10 mouse cellular contexts compared by ENCODE assay signal in genomic region chr11:30404619-30405200, GRCm38 (mm10).
DNase-seq lines count a peak whose midpoint lies in the region; ATAC-seq and TF ChIP-seq lines count a peak whose summit lies in the region.
"Had no signal": no experiment of that assay in that cellular context is flagged by ENCODE, and none has a peak within 500 bp of the region (broad histone marks: within the 10 kb centered on the region; RNA-seq: fewer than 3 reads in every experiment).

No protein-coding gene starts in this region.

- no peak for TF ChIP-seq POLR2A in cerebellum, adult 2 months (IDR thresholded peaks at IDR 0.05; ENCODE audit: borderline replicate concordance, insufficient read depth, low read length)

- DNase-seq in kidney, postnatal 14 days = no peak
- peak; percentile 51 for DNase-seq in embryo, embryonic 10 days (ENCODE audit: low spot score)
- peak; percentile 14 for DNase-seq in embryonic facial prominence, embryonic 10.5 days (ENCODE audit: low spot score)
- peak; percentile 14 for DNase-seq in heart, postnatal 0 days (ENCODE audit: low spot score)
- no peak for DNase-seq in adrenal gland, postnatal 36 days
- no peak for DNase-seq in cerebellum, adult 2 months
- no peak for DNase-seq in thymus, postnatal 10 days (ENCODE audit: low spot score in 2 of 2)
- DNase-seq: liver had no signal

- H3K36me3 ChIP-seq in kidney, embryonic 16.5 days (ENCODE audit: insufficient read depth, low read length) = no peaks in the 10 kb centered on the region
- H3K36me3 ChIP-seq in embryonic facial prominence, embryonic 10.5 days (replicated peaks) = no peaks in the 10 kb centered on the region
- no peaks in the 10 kb centered on the region for H3K36me3 ChIP-seq in heart, postnatal 0 days (replicated peaks; ENCODE audit: control insufficient read depth, insufficient read depth, low read length)

- TF ChIP-seq CTCF in heart, postnatal 0 days (IDR thresholded peaks at IDR 0.05; ENCODE audit: low read depth) = no peak
- no peak for TF ChIP-seq CTCF in cerebellum, adult 2 months (IDR thresholded peaks at IDR 0.05; ENCODE audit: borderline replicate concordance, insufficient read depth, low read depth, low read length)

- no peak for TF ChIP-seq EP300 in heart, postnatal 0 days (IDR thresholded peaks at IDR 0.05; ENCODE audit: low read depth)

- no peaks in the 10 kb centered on the region for H3K27me3 ChIP-seq in kidney, embryonic 16.5 days (ENCODE audit: insufficient read depth, low read length)
- no peaks in the 10 kb centered on the region for H3K27me3 ChIP-seq in embryonic facial prominence, embryonic 10.5 days (replicated peaks; ENCODE audit: low read depth, poor library complexity, severe bottlenecking)
- no peaks in the 10 kb centered on the region for H3K27me3 ChIP-seq in heart, postnatal 0 days (ENCODE audit: control insufficient read depth, insufficient read depth, low read length)
- H3K27me3 ChIP-seq in cerebellum, adult 2 months (ENCODE audit: control insufficient read depth, insufficient read depth, low read length) = no peaks in the 10 kb centered on the region

- H3K9me3 ChIP-seq in kidney, embryonic 16.5 days (ENCODE audit: low read length) = no peaks in the 10 kb centered on the region
- no peaks in the 10 kb centered on the region for H3K9me3 ChIP-seq in embryonic facial prominence, embryonic 10.5 days
- no peaks in the 10 kb centered on the region for H3K9me3 ChIP-seq in heart, postnatal 0 days (replicated peaks; ENCODE audit: control insufficient read depth, low read length)

- H3K4me1 ChIP-seq in kidney, embryonic 16.5 days (ENCODE audit: insufficient read depth, low read length) = peaks cover 17% of the 10 kb centered on the region
- peaks cover 22% of the 10 kb centered on the region for H3K4me1 ChIP-seq in embryonic facial prominence, embryonic 10.5 days
- H3K4me1 ChIP-seq in heart, postnatal 0 days (ENCODE audit: control insufficient read depth, insufficient read depth) = peaks cover 16% of the 10 kb centered on the region; the same call in 1 of the 2 replicates
- H3K4me1 ChIP-seq in cerebellum, adult 2 months (ENCODE audit: control insufficient read depth, insufficient read depth, low read length) = no peaks in the 10 kb centered on the region

- 27% methylated on average over 4 of the region's 4 CpGs for WGBS in kidney, embryonic 16.5 days
- WGBS in embryonic facial prominence, embryonic 10.5 days = 33% methylated on average over 4 of the region's 4 CpGs
- WGBS in heart, postnatal 0 days = 63% methylated on average over 4 of the region's 4 CpGs
- WGBS in cerebellum, adult 2 months = 72% methylated on average over 4 of the region's 4 CpGs

- H3K4me2 ChIP-seq in kidney, embryonic 16.5 days (replicated peaks; ENCODE audit: low read depth, low read length) = no peak overlapping the region
- H3K4me2 ChIP-seq in heart, postnatal 0 days (ENCODE audit: low read depth, low read length) = no peak overlapping the region
- H3K4me2 ChIP-seq: midbrain, embryonic 11.5 days had no signal

- ATAC-seq in kidney, embryonic 16.5 days (ENCODE audit: low FRiP score, low TSS enrichment) = peak; percentile 54; the same call in 1 of the 2 replicates
- ATAC-seq in heart, postnatal 0 days (ENCODE audit: insufficient read depth, low read depth) = no peak

- peak overlapping the region; percentile 34; the same call in 1 of the 2 replicates for H3K27ac ChIP-seq in kidney, embryonic 16.5 days (ENCODE audit: low read length)
- 0 out of 2 replicates have a peak overlapping the region, but pooled peaks have one; percentile 40 for H3K27ac ChIP-seq in embryonic facial prominence, embryonic 10.5 days (replicated peaks)
- peak overlapping the region; percentile 52 for H3K27ac ChIP-seq in heart, postnatal 0 days (ENCODE audit: low read depth)
- H3K27ac ChIP-seq in cerebellum, adult 2 months (ENCODE audit: insufficient read depth, low read length) = no peak overlapping the region

- no peak overlapping the region for H3K4me3 ChIP-seq in kidney, embryonic 16.5 days (ENCODE audit: low read length)
- no peak overlapping the region for H3K4me3 ChIP-seq in embryonic facial prominence, embryonic 10.5 days
- no peak overlapping the region for H3K4me3 ChIP-seq in heart, postnatal 0 days (ENCODE audit: low read depth, low read length)
- H3K4me3 ChIP-seq in cerebellum, adult 2 months (replicated peaks; ENCODE audit: insufficient read depth, low read depth, low read length) = no peak overlapping the region

- no peak overlapping the region for H3K9ac ChIP-seq in kidney, embryonic 16.5 days (replicated peaks; ENCODE audit: low read length)
- H3K9ac ChIP-seq in heart, postnatal 0 days (replicated peaks; ENCODE audit: low read depth, low read length) = no peak overlapping the region

Comparison
In these comparisons a context has a peak if more than half of its experiments do, and no peak if none do; other contexts are left out.
1. DNase-seq: peak in embryo, embryonic 10 days (single experiment), embryonic facial prominence, embryonic 10.5 days (single experiment) and heart, postnatal 0 days (single experiment); none in kidney, postnatal 14 days (single experiment), adrenal gland, postnatal 36 days (0 of 2), cerebellum, adult 2 months (0 of 2) and thymus, postnatal 10 days (0 of 2).